Mouse (Mus musculus) yolk sac, embryonic 10.5 days (tissue): ENCODE measurements around the gene Pdxp.
"Not testable (repeated sequence)": the region's sequence is repeated elsewhere in the genome, so short reads cannot be mapped to it uniquely, and the experiment has no call there.

ENCODE experiments used
- DNase-seq: peaks from one replicate; pipeline ENCODE4 v3.0.0-alpha.2; 2017; ENCODE audit warnings: low spot score

Gene Pdxp

DNA sequence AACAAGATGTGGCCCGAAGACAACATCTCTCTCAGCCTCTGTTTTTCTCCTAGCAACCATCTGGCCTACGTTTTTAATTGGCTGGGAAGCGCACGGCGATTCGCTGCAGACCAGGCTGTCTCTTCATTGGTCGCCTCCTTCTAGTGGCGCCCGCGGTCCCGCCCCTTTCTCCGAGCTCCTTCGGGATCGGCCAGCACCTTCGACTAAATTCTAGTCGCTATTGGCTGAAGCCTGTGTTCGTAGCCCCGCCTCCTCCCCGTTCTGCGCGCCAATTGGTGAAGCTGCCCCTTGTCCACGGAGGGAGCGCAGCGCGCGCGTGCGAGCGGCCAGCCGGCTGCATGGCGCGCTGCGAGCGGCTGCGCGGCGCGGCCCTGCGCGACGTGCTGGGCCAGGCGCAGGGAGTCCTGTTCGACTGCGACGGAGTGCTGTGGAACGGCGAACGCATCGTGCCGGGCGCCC is at the start of gene Pdxp:
Gene Pdxp, plus strand, starts transcription at position 288 of the 459 bp plus-strand sequence.
- DNase-seq = peak; percentile 96

- peak; percentile 81 for DNase-seq
Measured at GRCm38 (mm10) chr15:78868398-78868797, 45.3 kb upstream of the Pdxp start.

- no peak for DNase-seq
Measured at GRCm38 (mm10) chr15:78868826-78869233, 44.9 kb upstream of the Pdxp start.

DNA sequence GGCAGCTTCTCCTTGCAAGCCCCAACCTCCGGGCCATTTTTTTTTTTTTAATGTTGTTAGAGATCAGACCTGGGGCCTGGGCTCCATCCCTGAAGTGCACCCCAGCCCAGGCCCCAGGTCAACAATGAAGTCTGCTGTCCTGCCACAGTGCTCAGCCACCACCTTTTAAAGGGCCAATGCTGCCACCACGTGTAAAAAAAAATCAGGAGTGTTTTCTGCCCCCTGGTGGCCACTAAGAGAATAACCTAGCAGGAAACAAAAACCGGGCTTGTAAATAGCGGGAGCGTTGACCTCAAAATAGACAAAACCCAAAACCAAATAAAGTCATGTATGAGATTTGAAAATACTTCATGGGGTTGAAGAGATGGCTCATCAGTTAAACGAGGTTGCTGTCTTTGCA is 43.9 kb upstream of the Pdxp start:
- peak; percentile 58 for DNase-seq

GRCm38 (mm10) chr15:78872021-78872608 is 41.6 kb upstream of the Pdxp start:
- no peak for DNase-seq

- DNase-seq = no peak
Measured at GRCm38 (mm10) chr15:78873803-78874435, 39.8 kb upstream of the Pdxp start.

DNA sequence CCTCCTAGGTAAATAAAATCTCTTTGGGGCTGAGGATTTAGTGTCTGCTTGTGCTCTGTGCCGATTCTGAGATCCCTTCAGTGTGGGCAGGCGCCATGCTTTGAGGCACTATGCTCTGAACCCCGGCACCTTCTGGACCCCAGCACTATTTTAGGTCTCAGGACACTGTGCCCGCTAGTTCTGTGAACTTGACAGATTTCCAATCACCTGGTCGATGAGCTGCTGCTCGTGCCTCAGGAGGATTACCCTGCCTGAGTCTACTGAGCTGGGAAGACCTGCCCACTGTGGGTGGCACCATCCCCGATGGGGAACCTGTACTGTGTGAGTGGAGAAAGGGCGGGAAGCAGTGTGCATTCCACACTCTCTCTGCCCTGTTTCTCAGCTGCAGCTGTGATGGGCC is 38.7 kb upstream of the Pdxp start:
- no peak for DNase-seq

- DNase-seq = no peak
Measured at GRCm38 (mm10) chr15:78875537-78875936, 38.2 kb upstream of the Pdxp start.

- DNase-seq = peak; percentile 77
Measured at GRCm38 (mm10) chr15:78876258-78876696, 37.4 kb upstream of the Pdxp start.

- DNase-seq = peak; percentile 94
Measured at GRCm38 (mm10) chr15:78876991-78877809, 36.5 kb upstream of the Pdxp start, which contains the start of gene Gga1. Gene Gga1, plus strand, starts transcription at chr15:78877190.

GRCm38 (mm10) chr15:78877810-78878390 is 35.8 kb upstream of the Pdxp start:
- DNase-seq = no peak

DNA sequence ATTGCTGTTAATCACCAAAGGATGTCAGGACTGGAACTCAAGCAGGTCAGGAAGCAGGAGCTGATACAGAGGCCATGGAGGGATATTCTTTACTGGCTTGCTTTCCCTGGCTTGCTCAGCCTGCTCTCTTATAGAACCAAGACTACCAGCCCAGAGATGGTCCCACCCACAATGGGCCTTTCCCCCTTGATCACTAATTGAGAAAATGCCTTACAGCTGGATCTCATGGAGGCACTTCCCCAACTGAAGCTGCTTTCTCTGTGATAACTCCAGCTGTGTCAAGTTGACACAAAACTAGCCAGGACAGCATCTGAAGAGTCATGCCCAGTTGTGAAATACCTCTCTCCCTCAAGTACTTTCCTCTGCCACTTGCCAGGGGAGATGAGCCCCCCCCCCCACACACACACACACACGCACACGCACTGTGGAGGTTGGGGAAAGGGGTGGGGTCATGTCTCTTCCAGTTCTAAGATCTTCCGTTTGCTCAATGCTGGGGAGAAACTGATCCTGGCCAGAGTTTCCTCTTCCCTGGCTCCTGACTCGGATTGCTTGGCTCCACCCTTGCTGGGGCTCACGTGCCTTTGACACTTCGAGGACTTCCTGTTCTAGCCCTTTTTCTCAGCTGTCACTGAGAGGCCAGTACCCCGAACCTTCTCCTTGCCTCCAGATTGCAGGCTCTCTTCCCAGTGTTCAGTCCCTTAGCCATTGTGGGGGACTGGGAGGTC is 34.8 kb upstream of the Pdxp start:
- not testable (repeated sequence) for DNase-seq

DNA sequence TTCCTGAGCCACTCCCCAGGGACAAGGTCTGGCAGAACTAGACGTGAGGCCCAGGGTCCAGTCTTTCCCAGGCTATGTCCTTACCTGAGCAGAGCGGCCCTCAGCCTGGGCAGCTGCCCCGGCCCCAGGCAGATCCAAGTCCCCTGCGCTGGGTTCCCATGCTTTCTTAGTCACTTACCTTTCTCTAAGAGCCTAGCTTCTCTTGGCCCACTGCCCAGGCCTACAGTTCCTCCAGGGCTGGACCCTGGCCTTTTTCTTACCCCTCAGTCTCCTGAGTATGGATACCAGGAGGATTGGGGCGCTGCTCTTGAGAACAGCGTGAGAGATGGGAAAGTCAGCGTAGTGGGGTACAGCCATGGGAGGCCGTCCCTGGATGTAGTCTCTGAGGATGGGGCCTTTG is 33.3 kb upstream of the Pdxp start:
- no peak for DNase-seq

DNA sequence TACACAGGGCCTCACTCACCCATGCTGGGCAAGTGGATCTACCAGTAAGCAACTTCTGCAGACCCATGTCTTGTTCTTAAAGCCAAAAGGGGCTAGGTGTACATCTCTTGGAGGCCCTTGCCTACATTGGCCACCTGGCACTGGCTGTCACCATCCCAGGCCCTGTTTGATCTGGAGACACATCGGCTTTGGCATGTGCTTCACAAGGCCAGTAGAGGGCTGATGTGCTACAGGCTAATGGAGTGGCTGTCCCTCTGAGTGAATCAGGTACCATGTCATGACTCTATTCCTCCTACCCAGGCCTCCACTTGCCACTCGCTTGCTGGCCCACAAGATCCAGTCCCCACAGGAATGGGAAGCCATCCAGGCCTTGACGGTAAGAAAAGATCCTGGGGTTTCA is 31.9 kb upstream of the Pdxp start:
- no peak for DNase-seq

DNA sequence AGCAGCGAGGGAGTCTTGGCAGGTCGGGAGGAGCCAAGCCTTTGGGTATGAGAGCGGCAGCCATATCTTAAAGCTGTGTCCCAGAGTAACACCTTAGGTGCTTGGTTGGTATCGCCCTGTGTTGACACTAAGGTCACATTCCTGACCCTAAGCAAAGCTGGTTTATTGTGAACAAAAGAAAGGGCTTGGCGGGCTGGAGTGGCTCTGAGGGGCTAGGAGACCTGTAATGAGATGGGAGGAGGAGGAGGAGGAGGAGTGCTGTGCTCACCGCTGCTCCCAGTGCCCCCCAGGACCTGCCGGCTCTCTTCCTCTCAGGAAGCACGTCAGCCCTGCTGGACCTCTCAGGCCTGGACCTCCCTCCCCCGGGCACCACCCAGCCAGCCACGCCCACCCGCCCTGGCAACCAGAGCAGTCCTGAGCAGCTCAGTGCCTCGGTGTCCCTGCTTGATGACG is 24.3 kb upstream of the Pdxp start:
- peak; percentile 70 for DNase-seq

- DNase-seq = no peak
Measured at GRCm38 (mm10) chr15:78892440-78892839, 21.3 kb upstream of the Pdxp start.

- DNase-seq = no peak
Measured at GRCm38 (mm10) chr15:78894726-78895125, 19.0 kb upstream of the Pdxp start.

DNA sequence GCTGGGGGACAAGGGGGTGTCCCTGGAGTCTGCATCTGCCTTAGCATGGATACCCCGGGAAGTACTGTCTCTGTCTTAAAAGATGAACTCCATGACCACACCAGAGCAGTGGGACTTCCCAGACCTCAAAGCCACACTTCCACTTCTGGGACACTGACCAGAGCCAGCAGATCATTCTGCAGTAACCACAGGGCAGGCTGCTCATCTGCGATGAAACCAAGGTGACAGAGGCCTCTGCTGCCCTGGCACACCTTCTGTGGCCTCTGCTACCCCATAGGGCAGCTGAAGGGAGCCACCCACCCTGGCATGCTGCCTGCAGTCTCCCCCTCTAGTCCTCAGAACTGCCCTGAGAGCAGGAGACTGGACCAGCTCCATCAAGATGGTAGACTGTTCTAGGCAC is 18.0 kb upstream of the Pdxp start:
- no peak for DNase-seq

DNA sequence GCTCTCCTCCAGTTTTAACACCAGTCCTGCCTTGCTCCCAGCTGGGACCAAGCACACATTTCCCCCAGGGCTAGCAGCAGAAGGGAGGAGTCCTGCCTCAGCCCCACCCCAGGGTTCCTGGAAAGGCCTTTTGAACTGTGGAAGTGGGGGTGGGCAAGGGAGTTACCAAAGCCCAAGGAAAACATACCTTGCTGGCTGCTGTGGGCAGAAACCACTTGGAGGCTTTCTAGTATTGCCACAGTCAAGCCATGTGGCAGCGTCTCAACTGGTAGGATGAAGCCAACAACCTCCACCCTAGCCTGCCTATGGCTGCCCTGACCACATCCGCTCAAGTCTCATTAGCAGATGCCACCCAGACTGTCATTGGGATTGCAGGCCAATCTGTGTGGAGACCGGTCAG is 17.6 kb upstream of the Pdxp start:
- DNase-seq = peak; percentile 69

GRCm38 (mm10) chr15:78897488-78897887 is 16.2 kb upstream of the Pdxp start:
- peak; percentile 67 for DNase-seq

- DNase-seq = no peak
Measured at GRCm38 (mm10) chr15:78898507-78899001, 15.2 kb upstream of the Pdxp start.

GRCm38 (mm10) chr15:78899409-78899739 is 14.3 kb upstream of the Pdxp start, which contains the start of gene Gm49510:
Gene Gm49510, plus strand, starts transcription at chr15:78899667.
- DNase-seq = peak; percentile 85
